Mouse (Mus musculus): ENCODE measurements around the gene Bola2. TPM values are rescaled to one million over a fixed set of nuclear protein-coding genes. Genes with fewer than 3 reads are reported as not detected.
"Not testable (repeated sequence)": the region's sequence is repeated elsewhere in the genome, so short reads cannot be mapped to it uniquely, and the experiment has no call there.

Gene Bola2
- total RNA-seq, 4 experiments from 2014 or later: 52.4 to 70.4 (median 56.4) TPM

DNA sequence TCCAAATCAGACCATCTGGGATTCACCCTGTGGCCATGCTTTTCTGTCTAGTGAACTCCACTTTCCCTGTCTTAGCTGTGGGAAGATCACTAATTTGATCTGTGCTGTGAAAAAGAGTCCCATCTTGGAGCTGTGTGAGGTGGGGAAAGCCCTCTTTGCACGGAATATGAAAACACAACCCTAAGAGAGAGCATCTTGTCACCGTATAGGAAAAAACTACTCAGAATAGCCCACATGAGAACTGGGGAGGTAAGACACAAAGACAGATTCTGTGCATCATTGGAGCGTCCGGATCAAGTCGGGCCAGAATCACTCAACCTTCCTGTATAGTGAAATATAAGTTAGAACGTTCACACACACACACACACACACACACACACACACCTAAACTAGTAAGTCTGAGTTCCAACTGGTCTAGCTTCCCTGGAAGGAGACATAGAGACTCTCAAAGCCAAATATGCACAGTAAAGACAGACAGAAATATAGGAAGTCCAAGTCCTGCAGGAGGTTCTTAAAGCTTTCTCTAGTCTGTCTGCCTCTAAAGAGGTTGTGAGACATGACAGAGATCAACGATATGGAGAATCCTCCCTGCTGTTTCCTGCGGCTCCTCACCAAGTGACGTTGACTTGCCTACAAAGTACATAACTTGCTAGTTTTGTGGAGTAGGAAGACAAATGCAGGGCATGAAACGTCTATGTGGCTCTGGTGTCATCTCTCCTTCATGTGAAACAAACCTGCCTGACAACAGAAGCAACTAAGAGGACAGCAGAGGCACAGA, 13.2 kb downstream of the Bola2 start:
- no peak for DNase-seq (ENCODE audit: low spot score)

DNA sequence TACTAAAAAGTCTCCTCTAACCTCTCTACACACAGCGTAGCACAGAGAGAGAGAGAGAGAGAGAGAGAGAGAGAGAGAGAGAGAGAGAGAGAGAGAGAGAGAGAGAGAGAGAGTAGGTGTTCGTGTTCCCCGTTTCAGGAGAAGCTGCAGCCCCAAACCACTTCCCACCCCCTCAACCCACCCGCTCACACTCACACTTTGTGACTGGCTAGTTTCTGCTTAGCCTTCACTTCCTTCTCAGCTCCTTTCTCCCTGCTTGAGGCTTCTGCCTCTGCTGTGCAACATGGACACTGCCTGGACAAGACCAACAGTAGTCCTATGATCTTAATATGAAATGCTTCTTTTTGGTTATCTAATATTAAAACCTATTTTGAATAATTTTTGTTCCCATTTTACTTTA, 15.1 kb downstream of the Bola2 start:
- no peak for DNase-seq (ENCODE audit: low spot score)

DNA sequence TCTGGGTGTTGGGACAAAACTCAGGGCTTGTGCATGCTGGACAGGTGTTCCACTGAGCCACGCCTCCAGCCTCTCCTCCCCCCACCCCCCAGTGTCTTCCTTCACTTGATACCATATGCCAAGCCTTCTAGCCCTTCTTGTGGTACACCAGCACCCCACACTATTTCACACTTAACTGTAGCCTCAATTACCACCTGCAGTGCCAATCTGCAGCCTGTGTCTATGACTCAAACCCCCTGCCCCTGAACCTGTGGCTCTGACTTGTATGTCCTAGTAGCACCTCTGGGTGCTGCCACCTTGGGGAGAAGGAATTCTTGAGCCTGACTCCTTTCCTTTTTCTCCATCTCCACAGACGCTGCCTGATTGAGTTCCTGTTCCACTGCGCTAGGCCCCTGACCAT, 16.7 kb downstream of the Bola2 start:
- DNase-seq (ENCODE audit: low spot score): no peak

DNA sequence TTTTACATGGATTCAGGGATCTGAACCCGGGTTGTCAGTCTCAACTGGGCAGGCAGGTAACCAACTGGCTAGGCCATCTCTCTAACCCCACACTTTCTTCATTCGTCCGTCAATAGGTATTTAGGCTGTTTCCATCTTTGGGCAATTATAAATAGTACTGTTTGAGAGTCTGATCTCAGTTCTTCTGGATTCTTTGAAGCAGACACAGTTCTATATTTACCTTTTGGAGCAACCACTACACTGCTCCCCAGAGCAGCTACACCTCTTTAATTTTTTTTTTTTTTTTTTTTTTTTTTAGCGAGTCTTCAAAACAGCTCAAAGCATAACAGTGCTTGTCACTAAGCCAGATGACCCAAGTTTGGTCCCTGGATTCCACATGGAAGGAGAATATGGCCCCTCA, 20.5 kb downstream of the Bola2 start:
- no peak for DNase-seq (ENCODE audit: low spot score)

DNA sequence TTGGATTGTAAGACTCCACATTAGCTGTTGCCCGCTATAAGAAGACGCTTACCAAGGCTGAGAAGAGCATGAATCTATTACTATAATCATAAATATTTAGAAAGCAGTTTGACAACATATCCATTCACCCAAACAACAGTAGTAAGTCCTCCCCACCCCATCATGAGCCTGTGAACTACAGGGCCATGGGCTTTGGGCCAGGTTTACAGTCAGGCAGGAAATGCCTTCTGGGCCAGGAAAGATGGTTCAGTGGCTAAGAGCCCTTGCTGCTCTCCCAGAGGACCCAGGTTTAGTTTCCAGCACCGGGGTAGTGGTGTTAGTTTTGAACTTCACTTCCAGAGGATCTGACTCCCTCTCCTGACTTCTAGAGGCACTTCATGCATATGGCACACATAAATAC, 22.4 kb downstream of the Bola2 start:
- DNase-seq (ENCODE audit: low spot score): no peak

DNA sequence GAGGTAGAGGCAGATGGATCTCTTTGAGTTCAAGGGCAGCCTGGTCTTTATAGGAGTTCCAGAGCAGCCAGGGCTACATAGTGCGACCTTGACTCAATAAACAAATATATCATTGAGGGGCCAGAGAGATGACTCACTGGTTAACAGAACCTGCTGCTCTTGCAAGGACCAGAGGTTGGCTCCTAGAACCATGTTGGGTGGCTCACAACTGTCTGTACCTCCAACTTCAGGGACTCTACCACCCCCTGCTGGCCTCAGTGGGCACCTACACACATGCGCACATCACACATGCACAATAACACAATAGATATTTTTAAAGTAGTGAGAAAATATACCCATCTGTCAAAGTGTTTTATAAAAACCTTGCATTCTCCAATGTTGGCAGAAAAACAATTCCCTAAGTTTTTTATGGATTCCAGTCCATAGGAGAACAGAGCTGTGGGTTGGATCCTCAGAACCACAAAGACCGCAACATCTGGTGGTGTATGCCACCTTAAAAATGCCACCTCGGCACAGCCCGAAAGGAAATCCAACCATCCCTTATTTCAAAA, 23.7 kb downstream of the Bola2 start:
- no peak for DNase-seq (ENCODE audit: low spot score)

DNA sequence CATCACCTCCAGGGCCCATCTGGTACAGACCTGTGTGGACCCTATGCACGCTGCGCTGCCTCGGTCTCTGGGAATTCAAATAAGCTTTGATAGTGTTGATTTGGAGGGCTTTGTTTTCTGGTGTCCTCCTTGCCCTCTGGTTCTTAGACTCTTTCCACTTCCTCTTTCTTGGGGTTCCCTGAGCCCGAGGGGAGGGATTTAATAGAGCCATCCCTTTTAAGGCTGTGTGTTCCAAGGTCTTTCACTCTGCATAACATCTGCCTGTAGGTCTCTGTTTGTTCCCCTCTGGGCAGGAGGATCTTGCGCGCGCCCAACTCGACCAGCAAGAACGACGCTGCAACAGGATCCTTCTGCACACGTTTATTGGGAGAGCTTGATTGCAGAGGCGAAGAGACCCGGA, 26.4 kb downstream of the Bola2 start:
- DNase-seq (ENCODE audit: low spot score): no peak

DNA sequence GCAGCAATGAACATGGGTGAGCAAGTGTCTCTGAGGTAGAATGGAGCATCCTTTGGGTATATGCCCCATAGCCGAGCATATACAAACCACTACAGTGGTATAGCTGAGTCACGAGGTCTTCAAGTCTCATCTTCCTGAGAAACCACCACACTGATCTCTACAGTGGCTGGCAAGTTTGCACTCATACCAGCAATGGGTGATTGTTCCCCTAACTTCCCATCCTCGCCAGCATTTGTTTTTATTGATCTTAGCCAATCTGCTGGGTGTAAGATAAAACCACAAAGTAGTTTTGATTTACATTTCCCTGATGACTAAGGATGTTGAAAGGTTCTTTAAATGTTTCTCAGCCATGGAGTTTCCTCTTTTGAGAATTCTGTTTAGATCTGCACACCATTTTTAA, 29.9 kb downstream of the Bola2 start:
- no peak for DNase-seq (ENCODE audit: low spot score)

DNA sequence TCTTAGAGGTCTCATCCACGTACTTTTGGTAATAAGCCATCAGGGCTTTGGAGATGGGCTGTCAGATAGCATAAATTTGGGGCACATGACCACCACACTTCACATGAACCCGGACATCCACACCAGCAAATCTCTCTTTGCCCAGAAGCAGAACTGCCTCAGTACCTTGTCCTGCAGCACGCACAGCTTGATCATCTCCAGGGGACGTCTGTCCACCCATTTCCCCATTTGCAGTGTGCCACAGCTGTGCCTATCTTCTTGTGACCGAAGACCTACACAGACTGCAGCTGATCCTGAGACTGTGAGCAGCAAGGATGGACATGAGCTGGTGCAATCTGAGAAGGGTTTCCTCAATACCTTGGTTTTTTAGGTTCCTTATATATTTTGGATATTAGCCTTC, 30.5 kb downstream of the Bola2 start:
- no peak for DNase-seq (ENCODE audit: low spot score)

DNA sequence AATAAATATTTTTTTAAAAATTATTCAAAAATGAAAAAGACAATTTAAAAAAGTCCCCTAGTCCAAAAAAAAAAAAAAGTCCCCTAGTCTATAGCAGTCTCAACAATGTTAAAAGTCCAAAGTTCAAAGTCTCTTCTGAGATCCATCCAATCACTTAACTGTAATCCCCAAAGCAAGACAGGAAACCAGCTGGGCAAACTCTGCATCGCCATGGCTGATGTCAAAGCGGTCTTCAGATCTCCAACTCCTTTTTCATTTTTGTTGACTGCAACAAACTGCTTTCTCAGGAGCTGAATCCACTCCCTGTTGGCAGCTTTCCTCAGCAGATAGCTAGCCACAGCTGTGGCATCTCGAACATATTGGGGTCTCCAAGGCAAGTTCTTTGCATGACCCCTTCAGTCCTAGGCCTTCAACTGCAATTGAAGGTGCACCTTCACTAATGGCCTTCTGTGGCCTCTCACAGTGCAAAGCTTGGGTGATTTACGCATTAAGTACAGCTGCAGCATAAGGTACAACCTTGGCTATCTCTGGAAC, 35.1 kb downstream of the Bola2 start:
- not testable (repeated sequence) for DNase-seq (ENCODE audit: low spot score)

DNA sequence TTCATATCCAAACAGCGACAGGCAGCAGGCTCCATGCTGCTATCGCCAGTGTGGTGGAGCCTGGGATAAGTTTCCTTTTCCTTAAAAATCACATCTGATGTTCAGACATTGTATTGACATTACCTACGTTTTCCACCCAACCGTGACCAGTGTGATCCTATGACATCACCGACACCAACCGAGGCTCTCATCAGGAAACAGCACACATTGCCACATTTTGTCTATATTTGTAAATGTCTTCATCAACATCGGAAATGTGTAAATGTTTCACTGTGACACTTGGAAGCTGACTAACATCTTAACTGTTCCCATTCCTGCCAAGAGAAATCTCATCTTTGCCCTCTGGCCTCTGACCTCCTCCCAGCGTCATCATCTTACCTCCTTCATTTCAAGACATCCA, 40.9 kb downstream of the Bola2 start:
- no peak for DNase-seq (ENCODE audit: low spot score)

DNA sequence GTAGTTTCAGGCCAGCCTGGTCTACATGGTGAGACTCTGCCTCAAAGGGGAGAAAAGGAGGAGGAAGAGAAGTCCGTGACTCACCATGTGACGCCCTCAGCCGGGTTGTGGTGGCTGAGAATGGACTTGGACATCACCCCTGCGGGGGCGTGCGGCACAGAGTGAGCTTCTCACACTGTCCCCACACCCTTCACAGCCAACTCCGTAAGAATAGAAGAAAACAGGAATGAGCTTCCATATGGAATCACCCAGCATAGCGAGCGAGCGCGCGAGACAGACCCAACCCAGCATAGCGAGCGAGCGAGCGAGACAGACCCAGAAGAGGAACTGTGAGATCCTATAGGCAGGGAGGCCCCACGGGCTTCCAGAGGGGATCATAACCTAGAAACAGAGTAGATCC, 44.4 kb downstream of the Bola2 start:
- no peak for DNase-seq (ENCODE audit: low spot score)

DNA sequence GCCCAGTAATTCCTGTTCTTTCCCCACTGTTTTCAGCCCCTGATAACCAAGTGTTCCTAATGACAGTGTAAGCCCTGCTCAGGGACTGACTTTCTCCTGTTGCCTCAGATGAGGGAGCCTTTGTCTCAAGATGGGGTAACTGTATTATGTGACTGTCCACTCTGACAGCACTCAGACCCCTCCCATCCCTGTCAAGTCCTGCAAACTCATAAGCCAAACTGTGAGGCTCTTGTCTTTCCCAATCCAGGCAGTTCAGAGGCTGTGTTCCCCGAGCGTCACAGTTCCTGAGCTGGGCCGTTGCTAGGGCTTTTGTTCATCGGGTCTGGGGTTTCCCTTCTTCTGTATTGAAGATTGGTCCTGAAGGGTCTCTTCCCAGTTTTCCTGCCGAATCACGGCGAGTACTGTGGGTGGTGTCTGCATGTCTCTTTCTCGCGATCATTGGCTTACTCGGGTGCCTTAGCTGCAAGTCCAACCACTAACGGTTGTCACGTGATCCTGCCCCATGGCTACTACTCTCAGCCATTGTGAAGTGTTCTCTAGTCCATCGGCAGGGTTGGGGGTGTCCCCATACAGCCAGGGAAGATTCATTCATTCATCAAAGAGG, 45.0 kb downstream of the Bola2 start:
- no peak for DNase-seq (ENCODE audit: low spot score)

DNA sequence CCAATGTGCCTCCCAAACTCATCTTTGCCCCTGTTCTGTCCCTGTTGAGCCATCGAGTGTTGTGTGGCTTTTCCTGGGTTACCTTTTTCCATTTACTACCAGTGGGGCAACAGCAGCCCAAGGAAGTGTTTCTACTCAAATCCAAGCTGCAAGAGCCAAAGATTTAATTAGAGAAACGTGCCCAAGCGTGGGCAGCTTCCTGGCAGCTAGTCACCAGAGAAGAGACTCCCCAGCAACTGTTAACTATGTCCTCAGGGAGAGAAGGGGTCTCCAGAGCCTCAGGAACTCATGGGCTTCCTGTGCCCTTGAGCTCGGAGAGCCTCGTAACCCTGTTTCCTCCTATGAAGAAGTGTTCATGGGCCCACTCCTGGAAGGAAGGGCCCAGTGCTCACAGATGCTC, 45.8 kb downstream of the Bola2 start:
- no peak for DNase-seq (ENCODE audit: low spot score)

DNA sequence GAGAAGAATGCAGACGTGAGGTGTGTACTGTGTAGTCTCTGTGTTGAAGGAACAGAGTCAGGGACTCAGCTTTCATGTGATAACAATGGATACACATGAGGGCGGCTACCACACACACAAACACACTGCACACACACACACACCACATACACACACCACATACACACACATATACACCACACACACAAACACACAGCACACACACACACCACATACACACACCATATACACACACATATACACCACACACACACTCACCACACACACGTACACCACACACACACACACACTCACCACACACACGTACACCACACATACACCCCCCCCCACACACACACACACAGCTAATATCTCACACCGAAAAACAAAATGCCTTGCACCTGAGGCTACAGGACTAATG, 46.3 kb downstream of the Bola2 start:
- DNase-seq (ENCODE audit: low spot score): no peak

DNA sequence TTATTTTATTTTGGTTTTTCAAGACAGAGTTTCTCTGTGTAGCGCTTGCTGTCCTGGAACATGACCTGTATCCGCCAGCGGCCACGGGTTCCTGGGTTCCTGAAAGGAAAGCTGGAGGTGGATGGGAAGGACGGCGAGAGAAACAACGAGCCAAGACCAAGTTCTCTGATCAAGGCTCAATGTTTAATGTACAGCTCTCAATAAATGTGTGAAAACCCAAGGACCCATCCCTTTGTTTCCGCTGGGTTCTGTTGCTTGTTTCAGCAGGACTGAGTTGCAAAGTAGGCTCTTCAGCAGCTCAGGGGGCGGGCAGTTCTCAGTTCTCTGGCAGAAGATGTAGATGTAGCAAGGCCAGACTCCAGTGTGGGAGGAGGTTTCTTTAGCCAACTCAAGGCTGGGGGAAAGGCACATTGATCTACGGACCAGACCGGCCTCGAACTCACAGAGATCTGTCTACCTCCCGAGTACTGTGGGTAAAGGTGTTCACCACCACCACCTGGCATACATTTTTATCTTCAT, 46.8 kb downstream of the Bola2 start:
- no peak for DNase-seq (ENCODE audit: low spot score)

DNA sequence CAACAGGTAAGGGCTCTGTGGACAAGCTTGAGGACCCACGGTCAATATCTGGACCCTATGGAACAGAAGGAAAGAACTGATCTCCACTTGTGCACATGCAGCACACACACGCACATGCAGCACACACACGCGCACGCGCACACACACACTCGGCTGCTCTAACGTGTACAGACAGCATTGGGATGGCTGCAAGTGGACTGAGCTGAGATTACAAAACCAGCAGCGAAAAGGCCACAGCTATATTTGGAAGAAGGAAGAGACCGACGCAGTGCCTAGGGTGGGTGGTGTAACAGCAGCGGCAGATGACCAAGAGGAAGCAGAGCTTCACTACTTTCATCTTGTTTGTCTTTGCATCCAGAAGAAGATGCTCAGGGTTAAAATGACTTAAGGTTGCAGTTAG, 50.9 kb downstream of the Bola2 start:
- no peak for DNase-seq (ENCODE audit: low spot score)

DNA sequence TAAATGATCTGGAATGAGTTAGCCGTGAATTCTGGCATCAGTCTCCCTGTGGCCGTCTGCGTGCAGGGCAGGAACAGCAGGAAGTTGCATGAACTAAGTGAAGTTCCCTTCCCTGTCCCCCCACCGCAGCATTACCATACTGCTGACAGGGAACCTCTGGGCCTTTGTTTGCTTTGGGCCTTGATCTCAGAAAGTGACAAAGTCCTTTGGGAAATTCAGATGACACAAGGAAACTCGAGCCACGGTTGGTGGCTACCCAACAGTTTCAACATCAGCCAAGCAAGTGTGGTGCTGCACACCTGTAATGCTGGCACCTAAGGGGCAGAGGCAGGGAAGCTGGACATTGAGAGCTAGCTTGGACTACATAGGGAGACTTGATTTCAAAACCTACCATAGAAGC, 51.6 kb downstream of the Bola2 start:
- DNase-seq (ENCODE audit: low spot score): no peak

DNA sequence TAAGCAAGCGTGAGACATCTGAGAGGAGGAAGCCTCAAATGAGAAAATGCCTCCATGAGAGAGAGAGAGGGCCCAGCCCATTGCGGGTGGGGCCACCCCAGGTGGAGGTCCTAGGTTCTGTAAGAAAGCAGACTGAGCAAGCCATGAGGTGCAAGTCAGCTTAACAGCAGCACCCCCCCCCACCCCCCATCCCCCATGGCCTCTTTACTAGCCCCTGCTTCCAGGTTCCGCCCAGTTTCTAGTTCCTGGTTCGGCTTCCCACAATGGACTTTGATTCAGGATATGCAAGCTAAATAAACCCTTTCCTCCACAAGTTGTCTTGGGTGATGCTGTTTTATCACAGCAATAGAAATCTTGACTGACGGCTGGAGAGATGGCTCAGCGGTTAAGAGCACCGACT, 53.6 kb downstream of the Bola2 start:
- no peak for DNase-seq (ENCODE audit: low spot score)

Measured in heart, adult 8-10 months (tissue).